Mouse (Mus musculus): Measurements from ENCODE around the gene Pcbp3. TPM values are rescaled to one million over a fixed set of nuclear protein-coding genes. Genes with fewer than 3 reads are reported as not detected.

Pcbp3 gene
- polyA plus RNA-seq, 1 experiment from 2014 or later: 29.0 TPM

Other genes with a start within 250 kb of the Pcbp3 start
- gene Col6a1, start 235.7 kb downstream of the Pcbp3 start, polyA plus RNA-seq (2014; fragmentation: Nextera tagmentation; extraction: Ambion mirVana): 309 and 317 TPM in 2 replicates
- gene Slc19a1, start 70.4 kb upstream of the Pcbp3 start, polyA plus RNA-seq (2014; fragmentation: Nextera tagmentation; extraction: Ambion mirVana): 45.2 and 50.2 TPM in 2 replicates
- 54.8 and 58.2 TPM in 2 replicates for gene Col18a1, start 204.7 kb upstream of the Pcbp3 start, polyA plus RNA-seq (2014; fragmentation: Nextera tagmentation; extraction: Ambion mirVana)